Mouse (Mus musculus): Measurements from ENCODE around the gene Pde10a.

The Pde10a gene

GRCm38 (mm10) chr17:8765987-8766576 lies 240.9 kb downstream of the Pde10a start:
- no peak for DNase-seq

- no peak for DNase-seq
These were observed 244.0 kb downstream of the Pde10a start for GRCm38 (mm10) chr17:8769155-8769554.

GRCm38 (mm10) chr17:8773391-8773790 lies 248.2 kb downstream of the Pde10a start:
- no peak for DNase-seq

GRCm38 (mm10) chr17:8774301-8774700 lies 249.1 kb downstream of the Pde10a start:
- no peak for DNase-seq

GRCm38 (mm10) chr17:8775571-8776161 lies 250.5 kb downstream of the Pde10a start:
- no peak for DNase-seq

- DNase-seq, result no peak
These were observed 252.5 kb downstream of the Pde10a start for GRCm38 (mm10) chr17:8777710-8778109.

- no peak for DNase-seq
These were observed 253.7 kb downstream of the Pde10a start for GRCm38 (mm10) chr17:8778839-8779238.

GRCm38 (mm10) chr17:8780484-8780883 lies 255.3 kb downstream of the Pde10a start:
- DNase-seq, result no peak

GRCm38 (mm10) chr17:8781040-8781439 lies 255.9 kb downstream of the Pde10a start:
- no peak for DNase-seq

GRCm38 (mm10) chr17:8781576-8781975 lies 256.4 kb downstream of the Pde10a start:
- DNase-seq, result no peak

GRCm38 (mm10) chr17:8785908-8786307 lies 260.7 kb downstream of the Pde10a start:
- DNase-seq, result no peak

GRCm38 (mm10) chr17:8786484-8786883 lies 261.3 kb downstream of the Pde10a start:
- DNase-seq, result no peak

- peak; percentile 17 for DNase-seq
These were observed 262.6 kb downstream of the Pde10a start for GRCm38 (mm10) chr17:8787762-8788161.

- DNase-seq, result no peak
These were observed 266.4 kb downstream of the Pde10a start for GRCm38 (mm10) chr17:8791561-8791960.

- DNase-seq, result no peak
These were observed 267.4 kb downstream of the Pde10a start for GRCm38 (mm10) chr17:8792611-8793010.

- DNase-seq, result no peak
These were observed 272.5 kb downstream of the Pde10a start for GRCm38 (mm10) chr17:8797624-8798023.

GRCm38 (mm10) chr17:8798531-8799295 lies 273.5 kb downstream of the Pde10a start:
- peak; percentile 29 for DNase-seq

GRCm38 (mm10) chr17:8799296-8799731 lies 274.1 kb downstream of the Pde10a start:
- DNase-seq, result peak; percentile 56

GRCm38 (mm10) chr17:8799914-8800420 lies 274.8 kb downstream of the Pde10a start:
- DNase-seq, result peak; percentile 34

GRCm38 (mm10) chr17:8800478-8801082 lies 275.4 kb downstream of the Pde10a start:
- DNase-seq, result peak; percentile 84

GRCm38 (mm10) chr17:8801083-8801854 lies 276.1 kb downstream of the Pde10a start:
- peak; percentile 82 for DNase-seq

GRCm38 (mm10) chr17:8801855-8802104 lies 276.6 kb downstream of the Pde10a start:
- no peak for DNase-seq

All from embryo, embryonic 11 days (tissue).